Mouse (Mus musculus): Measurements from ENCODE around the gene Frem2. TPM values are rescaled to one million over a fixed set of nuclear protein-coding genes. Genes with fewer than 3 reads are reported as not detected.

The Frem2 gene
- polyA plus RNA-seq, 1 experiment from 2014 or later = 9.0 TPM

DNA sequence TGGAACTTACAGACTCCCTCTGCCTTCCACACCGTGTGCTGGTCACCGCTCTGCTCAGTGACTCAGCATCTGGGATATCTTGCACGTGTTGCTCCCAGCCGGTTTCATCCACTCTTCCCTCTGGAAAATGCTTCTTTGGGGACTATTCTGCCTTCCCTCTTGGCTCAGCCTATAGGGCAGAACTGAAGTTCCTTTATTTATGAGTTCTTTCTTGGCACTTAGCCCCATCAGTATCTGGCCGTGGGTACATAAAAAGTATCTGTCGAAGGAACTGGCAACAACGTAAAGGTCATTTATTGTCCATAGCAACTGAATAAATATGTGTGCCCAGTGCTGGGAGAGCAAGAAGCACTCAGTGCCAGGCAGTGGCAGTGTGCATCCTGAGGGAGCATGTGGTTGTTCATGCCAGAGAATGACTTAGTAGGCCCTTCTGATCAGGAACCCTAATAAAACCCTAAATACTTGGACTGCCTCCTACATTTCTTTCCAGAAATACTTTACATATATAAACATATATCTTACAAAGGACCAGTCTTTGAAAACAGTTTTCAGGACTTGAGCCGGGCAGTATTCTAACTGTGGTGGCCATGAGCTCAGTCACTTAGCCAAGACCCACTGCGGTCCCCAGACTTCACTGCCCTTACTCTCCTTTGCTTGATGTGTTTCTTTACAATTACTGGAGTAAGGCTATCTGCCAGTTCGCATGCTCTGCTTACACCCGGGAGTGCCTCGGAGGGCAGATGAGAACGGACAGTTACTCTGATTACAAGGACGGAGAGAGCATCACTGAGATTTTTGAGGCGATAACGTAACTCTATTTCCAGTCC, 99.6 kb downstream of the Frem2 start:
- H3K27me3 ChIP-seq (ENCODE audit: insufficient read depth, low read length) = no peaks in the 10 kb centered on the region
- no peak overlapping the region for H3K9ac ChIP-seq (ENCODE audit: low read depth, low read length)
- TF ChIP-seq CTCF (IDR thresholded peaks at IDR 0.05; ENCODE audit: low read depth) = no peak
- no peak overlapping the region for H3K4me3 ChIP-seq (replicated peaks; ENCODE audit: low read depth, low read length)
- H3K9me3 ChIP-seq (replicated peaks; ENCODE audit: low read length) = no peaks in the 10 kb centered on the region
- no peak overlapping the region for H3K4me2 ChIP-seq (ENCODE audit: low read length)
- no peak for ATAC-seq (replicated peaks; ENCODE audit: low FRiP score, low read depth)
- no peak for DNase-seq (ENCODE audit: low spot score)
- H3K4me1 ChIP-seq (replicated peaks; ENCODE audit: insufficient read depth, low read length) = peaks cover 9% of the 10 kb centered on the region
- 62% methylated on average over 16 of the region's 16 CpGs for WGBS
- H3K27ac ChIP-seq = no peak overlapping the region
- H3K36me3 ChIP-seq (ENCODE audit: insufficient read depth, low read length) = no peaks in the 10 kb centered on the region

DNA sequence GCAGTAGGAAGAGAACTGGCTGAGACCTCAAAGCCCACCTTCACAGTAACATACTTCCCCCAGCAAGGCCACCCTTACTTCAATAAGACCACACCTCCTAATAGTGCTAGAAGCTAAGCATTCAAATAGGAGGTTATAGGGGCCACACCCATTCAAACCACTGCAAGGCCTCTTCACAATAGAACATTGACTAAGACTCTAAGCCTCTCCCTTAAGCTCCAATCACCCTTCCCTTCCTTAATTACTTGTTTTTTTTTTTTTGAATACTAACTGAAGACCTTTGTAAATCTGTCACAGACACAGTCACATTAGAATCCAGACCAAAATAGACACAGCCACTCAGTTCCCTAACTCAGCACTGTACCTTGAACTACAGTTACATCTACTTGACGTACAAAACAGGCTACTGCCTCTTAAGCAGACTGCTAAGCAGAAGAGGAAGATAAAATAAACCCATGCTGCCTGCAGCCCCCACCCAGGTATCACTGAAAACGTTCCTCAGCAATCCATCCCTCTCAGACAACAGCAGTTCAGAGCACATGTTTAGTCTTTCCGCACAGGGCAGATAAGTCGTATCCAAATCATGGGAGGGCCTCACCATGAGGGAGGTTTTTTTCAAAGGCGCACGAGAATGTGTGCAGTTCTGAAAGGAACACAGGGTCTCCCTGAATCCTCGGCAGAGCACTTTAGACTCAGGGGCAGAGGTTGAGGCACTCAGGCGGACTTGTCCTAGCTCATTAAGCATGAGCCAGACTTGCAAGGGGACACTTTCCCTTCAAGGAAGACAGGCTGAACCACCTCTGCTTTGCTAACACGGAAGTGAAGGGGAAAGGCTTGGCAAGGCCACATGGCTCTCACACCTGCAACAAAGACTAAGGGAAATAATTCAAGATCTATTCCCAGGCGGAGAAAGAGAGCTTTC, 101.9 kb downstream of the Frem2 start:
- ATAC-seq (replicated peaks; ENCODE audit: low FRiP score, low read depth) (peak; percentile 91), DNase-seq (ENCODE audit: low spot score) (peak; percentile 66)
- H3K27me3 ChIP-seq (ENCODE audit: insufficient read depth, low read length) = no peaks in the 10 kb centered on the region
- no peak overlapping the region for H3K4me2 ChIP-seq (ENCODE audit: low read length)
- H3K36me3 ChIP-seq (ENCODE audit: insufficient read depth, low read length) = no peaks in the 10 kb centered on the region
- peaks cover 9% of the 10 kb centered on the region for H3K4me1 ChIP-seq (replicated peaks; ENCODE audit: insufficient read depth, low read length)
- H3K9me3 ChIP-seq (replicated peaks; ENCODE audit: low read length) = no peaks in the 10 kb centered on the region
- peak overlapping the region; percentile 57 for H3K27ac ChIP-seq
- 40% methylated on average over 10 of the region's 10 CpGs for WGBS
- H3K9ac ChIP-seq (ENCODE audit: low read depth, low read length) = no peak overlapping the region
- no peak overlapping the region for H3K4me3 ChIP-seq (replicated peaks; ENCODE audit: low read depth, low read length)
- TF ChIP-seq CTCF (IDR thresholded peaks at IDR 0.05; ENCODE audit: low read depth) = no peak

DNA sequence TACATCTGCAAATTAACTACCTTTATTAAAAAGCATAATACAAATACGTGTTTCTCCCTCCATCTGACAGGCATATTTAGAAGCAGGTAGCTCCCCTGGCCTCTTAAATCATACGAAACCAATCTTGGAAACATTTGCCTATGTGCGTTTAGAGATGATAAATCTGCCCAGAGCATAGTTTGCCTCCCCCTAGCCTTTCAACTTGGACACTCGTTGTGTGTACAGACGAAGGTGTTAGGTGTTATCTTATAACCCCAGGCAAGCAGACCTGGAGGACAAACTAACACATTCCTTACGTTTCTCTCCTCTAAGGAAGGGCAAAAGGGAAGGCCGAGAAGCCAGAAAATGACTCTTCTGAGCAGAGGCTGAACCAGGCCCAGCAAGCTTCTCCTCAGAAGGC, 104.5 kb downstream of the Frem2 start:
- no peak overlapping the region for H3K4me2 ChIP-seq (ENCODE audit: low read length)
- H3K36me3 ChIP-seq (ENCODE audit: insufficient read depth, low read length) = no peaks in the 10 kb centered on the region
- ATAC-seq (replicated peaks; ENCODE audit: low FRiP score, low read depth) (no peak), DNase-seq (ENCODE audit: low spot score) (no peak)
- H3K4me1 ChIP-seq (replicated peaks; ENCODE audit: insufficient read depth, low read length) = peaks cover 4% of the 10 kb centered on the region
- 45% methylated on average over 7 of the region's 7 CpGs for WGBS
- H3K9ac ChIP-seq (ENCODE audit: low read depth, low read length) = no peak overlapping the region
- no peak overlapping the region; the same call in 1 of the 2 replicates for H3K27ac ChIP-seq
- H3K27me3 ChIP-seq (ENCODE audit: insufficient read depth, low read length) = no peaks in the 10 kb centered on the region
- H3K4me3 ChIP-seq (replicated peaks; ENCODE audit: low read depth, low read length) = no peak overlapping the region
- TF ChIP-seq CTCF (IDR thresholded peaks at IDR 0.05; ENCODE audit: low read depth) = no peak
- H3K9me3 ChIP-seq (replicated peaks; ENCODE audit: low read length) = no peaks in the 10 kb centered on the region

DNA sequence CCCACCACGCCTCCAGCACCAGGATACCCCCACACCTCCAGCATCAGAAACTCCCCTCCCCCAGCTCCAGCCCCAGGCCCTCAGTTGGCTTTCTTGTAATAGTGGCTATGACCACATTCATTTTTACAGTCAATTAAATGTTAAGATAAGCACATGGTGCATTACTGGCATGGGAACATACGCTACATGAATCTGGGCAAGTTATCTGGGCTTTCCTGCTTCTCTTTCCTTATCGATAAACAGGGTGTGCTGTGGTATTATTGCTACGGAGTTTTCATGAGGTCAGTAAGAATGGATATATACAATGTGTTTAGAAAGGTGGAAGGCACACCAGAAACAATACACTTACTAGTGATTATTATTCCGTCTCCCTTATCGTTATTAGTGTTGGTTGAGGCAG, 125.1 kb downstream of the Frem2 start:
- Histone ChIP-seq H3K27ac (no peak overlapping the region), H3K4me1 (replicated peaks; ENCODE audit: insufficient read depth, low read length) (no peaks in the 10 kb centered on the region), H3K4me2 (ENCODE audit: low read length) (no peak overlapping the region), H3K9me3 (replicated peaks; ENCODE audit: low read length) (no peaks in the 10 kb centered on the region), H3K36me3 (ENCODE audit: insufficient read depth, low read length) (0 out of 2 replicates have a peak, but pooled peaks cover 6% of the 10 kb centered on the region), H3K9ac (ENCODE audit: low read depth, low read length) (no peak overlapping the region), H3K4me3 (replicated peaks; ENCODE audit: low read depth, low read length) (no peak overlapping the region), H3K27me3 (ENCODE audit: insufficient read depth, low read length) (no peaks in the 10 kb centered on the region)
- WGBS = 89% methylated on average over 6 of the region's 6 CpGs
- DNase-seq (ENCODE audit: low spot score) = no peak
- no peak for TF ChIP-seq CTCF (IDR thresholded peaks at IDR 0.05; ENCODE audit: low read depth)
- no peak for ATAC-seq (replicated peaks; ENCODE audit: low FRiP score, low read depth)

DNA sequence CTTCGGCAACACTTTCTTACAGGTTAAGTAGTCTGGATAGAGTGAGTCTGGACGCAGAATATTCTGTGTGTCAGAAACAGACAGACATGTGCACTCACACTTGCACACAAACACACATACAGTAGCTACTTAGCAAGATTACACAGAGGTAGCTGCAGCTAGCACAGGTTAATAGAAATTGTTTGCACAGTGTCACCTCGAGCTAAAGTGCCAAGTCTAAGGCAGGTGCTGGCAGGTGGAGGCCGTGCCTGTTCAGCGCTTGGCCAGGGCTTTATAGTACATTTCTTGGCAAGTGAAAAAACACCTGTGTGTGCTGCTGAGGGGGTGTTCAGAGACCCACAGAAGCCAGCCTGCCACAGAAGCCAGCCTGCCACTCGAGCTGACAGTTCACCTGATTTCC, 126.8 kb downstream of the Frem2 start:
- ATAC-seq (replicated peaks; ENCODE audit: low FRiP score, low read depth) (no peak), DNase-seq (ENCODE audit: low spot score) (no peak)
- TF ChIP-seq CTCF (IDR thresholded peaks at IDR 0.05; ENCODE audit: low read depth) = no peak
- WGBS = 77% methylated on average over 6 of the region's 6 CpGs
- no peaks in the 10 kb centered on the region for H3K9me3 ChIP-seq (replicated peaks; ENCODE audit: low read length)
- H3K9ac ChIP-seq (ENCODE audit: low read depth, low read length) = no peak overlapping the region
- H3K27me3 ChIP-seq (ENCODE audit: insufficient read depth, low read length) = no peaks in the 10 kb centered on the region
- 0 out of 2 replicates have a peak, but pooled peaks cover 2% of the 10 kb centered on the region for H3K4me1 ChIP-seq (replicated peaks; ENCODE audit: insufficient read depth, low read length)
- H3K36me3 ChIP-seq (ENCODE audit: insufficient read depth, low read length) = 0 out of 2 replicates have a peak, but pooled peaks cover 6% of the 10 kb centered on the region
- H3K27ac ChIP-seq = no peak overlapping the region
- H3K4me3 ChIP-seq (replicated peaks; ENCODE audit: low read depth, low read length) = no peak overlapping the region
- H3K4me2 ChIP-seq (ENCODE audit: low read length) = no peak overlapping the region

DNA sequence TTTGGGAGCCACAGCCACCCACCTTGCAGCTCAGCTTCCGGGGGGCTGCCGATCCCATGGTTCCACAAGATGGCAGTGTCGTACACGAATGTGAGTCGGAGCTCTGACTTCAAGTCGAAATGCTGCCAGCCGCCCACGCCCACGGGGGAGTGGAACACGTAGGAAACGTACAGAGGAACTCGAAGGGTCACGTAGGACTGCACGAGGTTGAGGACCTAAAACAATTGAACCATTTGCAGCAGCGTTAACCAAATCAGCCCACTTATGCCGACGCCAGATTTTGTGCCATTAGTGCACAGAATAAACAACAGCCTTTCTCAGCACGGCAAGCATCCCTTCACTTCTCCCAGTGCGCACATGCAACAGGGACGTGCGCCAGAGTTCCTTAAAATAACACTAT, 131.4 kb downstream of the Frem2 start:
- H3K4me2 ChIP-seq (ENCODE audit: low read length) = peak overlapping the region; percentile 64
- peak overlapping the region; percentile 24; the same call in 1 of the 2 replicates for H3K4me3 ChIP-seq (replicated peaks; ENCODE audit: low read depth, low read length)
- WGBS = 14% methylated on average over 21 of the region's 21 CpGs
- DNase-seq (ENCODE audit: low spot score) = peak; percentile 83
- H3K9ac ChIP-seq (ENCODE audit: low read depth, low read length) = 0 out of 2 replicates have a peak overlapping the region, but pooled peaks have one; percentile 37
- no peak overlapping the region for H3K27ac ChIP-seq
- H3K9me3 ChIP-seq (replicated peaks; ENCODE audit: low read length) = no peaks in the 10 kb centered on the region
- peak; percentile 49 for ATAC-seq (replicated peaks; ENCODE audit: low FRiP score, low read depth)
- no peaks in the 10 kb centered on the region for H3K27me3 ChIP-seq (ENCODE audit: insufficient read depth, low read length)
- TF ChIP-seq CTCF (IDR thresholded peaks at IDR 0.05; ENCODE audit: low read depth) = peak; percentile 83
- H3K36me3 ChIP-seq (ENCODE audit: insufficient read depth, low read length) = 0 out of 2 replicates have a peak, but pooled peaks cover 3% of the 10 kb centered on the region
- 0 out of 2 replicates have a peak, but pooled peaks cover 2% of the 10 kb centered on the region for H3K4me1 ChIP-seq (replicated peaks; ENCODE audit: insufficient read depth, low read length)
